ENCODE assay signal across 10 mouse cellular contexts in genomic region chr7:112644701-112645100, GRCm38 (mm10). TPM values are rescaled to one million over a fixed set of nuclear protein-coding genes. Genes with fewer than 3 reads are reported as not detected.
DNase-seq lines count a peak whose midpoint lies in the region; ATAC-seq and TF ChIP-seq lines count a peak whose summit lies in the region.
"Had no signal": no experiment of that assay in that cellular context is flagged by ENCODE, and none has a peak within 500 bp of the region (broad histone marks: within the 10 kb centered on the region; RNA-seq: fewer than 3 reads in every experiment).

No protein-coding gene starts in this region.

- H3K4me1 ChIP-seq in hindbrain, postnatal 0 days (ENCODE audit: insufficient read depth, low read length) = no peaks in the 10 kb centered on the region
- H3K4me1 ChIP-seq in hindbrain, embryonic 12.5 days = peaks cover 5% of the 10 kb centered on the region; the same call in 1 of the 2 replicates
- peaks cover 25% of the 10 kb centered on the region for H3K4me1 ChIP-seq in E14TG2a.4 (replicated peaks; ENCODE audit: low read depth, low read length)
- H3K4me1 ChIP-seq in lung, postnatal 0 days (ENCODE audit: insufficient read depth, low read depth, low read length) = no peaks in the 10 kb centered on the region; the same call in 1 of the 2 replicates
- H3K4me1 ChIP-seq in forebrain, embryonic 14.5 days (ENCODE audit: control insufficient read depth, insufficient read depth, low read length) = no peaks in the 10 kb centered on the region

- H3K27ac ChIP-seq in hindbrain, postnatal 0 days = no peak overlapping the region
- no peak overlapping the region for H3K27ac ChIP-seq in hindbrain, embryonic 12.5 days
- no peak overlapping the region; the same call in 1 of the 2 replicates for H3K27ac ChIP-seq in lung, postnatal 0 days (ENCODE audit: low read length)
- no peak overlapping the region for H3K27ac ChIP-seq in forebrain, embryonic 14.5 days (ENCODE audit: low read depth, low read length)
- H3K27ac ChIP-seq: hindbrain, embryonic 14.5 days had no signal

- peak; percentile 17 for TF ChIP-seq CTCF in hindbrain, postnatal 0 days (IDR thresholded peaks at IDR 0.05; ENCODE audit: low read depth)
- peak; percentile 60 for TF ChIP-seq CTCF in E14TG2a.4 (conservative IDR thresholded peaks at IDR 0.05; ENCODE audit: low read length)
- TF ChIP-seq CTCF in lung, postnatal 0 days (IDR thresholded peaks at IDR 0.05) = peak; percentile 65

- DNase-seq in hindbrain, postnatal 0 days (ENCODE audit: low spot score) = no peak
- peak; percentile 9 to 56 for DNase-seq in adrenal gland, postnatal 36 days
- peak; percentile 83 for DNase-seq in lung, postnatal 0 days (ENCODE audit: low spot score)
- DNase-seq in left cerebral cortex, adult 8-10 months (ENCODE audit: low spot score in 2 of 2) = no peak
- DNase-seq in forebrain, embryonic 14.5 days (ENCODE audit: low spot score) = no peak
- DNase-seq: left cerebral cortex, postnatal 4 days had no signal

- no peaks in the 10 kb centered on the region for H3K9me3 ChIP-seq in hindbrain, postnatal 0 days (ENCODE audit: low read length)
- H3K9me3 ChIP-seq in hindbrain, embryonic 12.5 days (replicated peaks) = no peaks in the 10 kb centered on the region
- no peaks in the 10 kb centered on the region for H3K9me3 ChIP-seq in E14TG2a.4 (ENCODE audit: low read length)
- H3K9me3 ChIP-seq in lung, postnatal 0 days (ENCODE audit: low read length) = no peaks in the 10 kb centered on the region
- no peaks in the 10 kb centered on the region for H3K9me3 ChIP-seq in forebrain, embryonic 14.5 days (replicated peaks; ENCODE audit: control insufficient read depth, low read length)

- peak; percentile 97 for TF ChIP-seq EP300 in lung, postnatal 0 days (IDR thresholded peaks at IDR 0.05)

- no peak overlapping the region for H3K9ac ChIP-seq in hindbrain, postnatal 0 days (replicated peaks; ENCODE audit: low read length)
- no peak overlapping the region for H3K9ac ChIP-seq in hindbrain, embryonic 12.5 days
- H3K9ac ChIP-seq in lung, postnatal 0 days (replicated peaks; ENCODE audit: low read depth) = no peak overlapping the region
- no peak overlapping the region for H3K9ac ChIP-seq in forebrain, embryonic 14.5 days (ENCODE audit: low read length)
- H3K9ac ChIP-seq: hindbrain, embryonic 14.5 days had no signal

- WGBS in hindbrain, postnatal 0 days = 87% methylated on average over 6 of the region's 6 CpGs
- WGBS in hindbrain, embryonic 12.5 days = 90% methylated on average over 6 of the region's 6 CpGs
- WGBS in lung, postnatal 0 days = 64% methylated on average over 6 of the region's 6 CpGs
- WGBS in forebrain, embryonic 14.5 days = 87% methylated on average over 6 of the region's 6 CpGs

- no peaks in the 10 kb centered on the region for H3K36me3 ChIP-seq in hindbrain, postnatal 0 days (ENCODE audit: insufficient read depth, low read length)
- no peaks in the 10 kb centered on the region for H3K36me3 ChIP-seq in hindbrain, embryonic 12.5 days
- no peaks in the 10 kb centered on the region for H3K36me3 ChIP-seq in E14TG2a.4 (ENCODE audit: insufficient read depth, low read length)
- H3K36me3 ChIP-seq in lung, postnatal 0 days (ENCODE audit: insufficient read depth, low read length) = no peaks in the 10 kb centered on the region
- no peaks in the 10 kb centered on the region for H3K36me3 ChIP-seq in forebrain, embryonic 14.5 days (ENCODE audit: control insufficient read depth, insufficient read depth, low read length)

- ATAC-seq in hindbrain, postnatal 0 days = no peak
- ATAC-seq in hindbrain, embryonic 12.5 days (ENCODE audit: low FRiP score) = no peak
- ATAC-seq in lung, postnatal 0 days = peak; percentile 83
- ATAC-seq in monocyte, adult 5-6 weeks (replicated peaks; ENCODE audit: insufficient number of reproducible peaks, low FRiP score, low TSS enrichment, poor library complexity, severe bottlenecking) = no peak
- ATAC-seq in forebrain, embryonic 14.5 days = no peak

- no peak overlapping the region for H3K4me3 ChIP-seq in hindbrain, postnatal 0 days (ENCODE audit: low read length)
- H3K4me3 ChIP-seq in hindbrain, embryonic 12.5 days = no peak overlapping the region
- no peak overlapping the region for H3K4me3 ChIP-seq in E14TG2a.4 (replicated peaks; ENCODE audit: low read length)
- H3K4me3 ChIP-seq in lung, postnatal 0 days (ENCODE audit: low read depth, low read length) = no peak overlapping the region
- H3K4me3 ChIP-seq in forebrain, embryonic 14.5 days (ENCODE audit: low read depth, low read length) = no peak overlapping the region

- H3K4me2 ChIP-seq in hindbrain, postnatal 0 days (ENCODE audit: low read depth, low read length) = no peak overlapping the region
- H3K4me2 ChIP-seq in hindbrain, embryonic 12.5 days (replicated peaks) = no peak overlapping the region
- H3K4me2 ChIP-seq in lung, postnatal 0 days (replicated peaks; ENCODE audit: low read depth, low read length) = no peak overlapping the region
- H3K4me2 ChIP-seq in forebrain, embryonic 14.5 days (ENCODE audit: low read length) = no peak overlapping the region
- H3K4me2 ChIP-seq: hindbrain, embryonic 14.5 days had no signal

- no peaks in the 10 kb centered on the region for H3K27me3 ChIP-seq in hindbrain, postnatal 0 days (ENCODE audit: insufficient read depth, low read length)
- no peaks in the 10 kb centered on the region for H3K27me3 ChIP-seq in hindbrain, embryonic 12.5 days
- peaks cover 2% of the 10 kb centered on the region; the same call in 1 of the 2 replicates for H3K27me3 ChIP-seq in E14TG2a.4 (ENCODE audit: insufficient read depth, low read length)
- no peaks in the 10 kb centered on the region for H3K27me3 ChIP-seq in lung, postnatal 0 days (replicated peaks; ENCODE audit: insufficient read depth, low read length)
- no peaks in the 10 kb centered on the region for H3K27me3 ChIP-seq in forebrain, embryonic 14.5 days (replicated peaks; ENCODE audit: control insufficient read depth, insufficient read depth, low read length)

RNA-seq across cellular contexts. Expression of gene Tead1, which starts 34.4 kb away (rescaled TPM):
- total RNA-seq in hindbrain, postnatal 0 days (2014; rRNA removed) = 25.6 and 32.4 TPM in 2 replicates
- polyA plus RNA-seq in hindbrain, postnatal 0 days (2015; fragmentation: Nextera tagmentation; extraction: Ambion mirVana) = 10.2 and 14.3 TPM in 2 replicates
- 23.3 and 25.4 TPM in 2 replicates for polyA plus RNA-seq in hindbrain, embryonic 12.5 days (2016; fragmentation: Nextera tagmentation; extraction: Ambion mirVana)
- 100 to 1,000 TPM in 1 of 2 experiments, 10 to 100 TPM in 1; 78.8 to 119 TPM for total RNA-seq in adrenal gland, postnatal 36 days (2021)
- polyA plus RNA-seq in lung, postnatal 0 days (2015; fragmentation: Nextera tagmentation; extraction: Ambion mirVana) = 23.0 and 28.8 TPM in 2 replicates
- total RNA-seq in monocyte, adult 5-6 weeks (2017) = not detected in 3 replicates
- total RNA-seq in left cerebral cortex, adult 8-10 months (2022) = 10 to 100 TPM; 12.3 to 13.5 (median 12.6) TPM
- polyA plus RNA-seq in forebrain, embryonic 14.5 days (2014; fragmentation: Nextera tagmentation; extraction: Ambion mirVana) = 6.0 and 7.8 TPM in 2 replicates

Comparison
In these comparisons a context has a peak if more than half of its experiments do, and no peak if none do; other contexts are left out.
1. DNase-seq: peak in adrenal gland, postnatal 36 days (2 of 2) and lung, postnatal 0 days (single experiment); none in hindbrain, postnatal 0 days (single experiment), left cerebral cortex, adult 8-10 months (0 of 2) and forebrain, embryonic 14.5 days (single experiment).
2. RNA of gene Tead1, which starts 34.4 kb away (total RNA-seq): 78.8 to 119 TPM in adrenal gland, postnatal 36 days, 25.6 to 32.4 TPM in hindbrain, postnatal 0 days and 12.3 to 13.5 TPM in left cerebral cortex, adult 8-10 months; not detected in monocyte, adult 5-6 weeks; every median in the first group is over 10 times any median in the second.
3. Peak in every context shown above with its lines, with median percentiles within 50 percentile points of each other: CTCF ChIP-seq.